Mouse (Mus musculus): Measurements from ENCODE around the gene Esf1.

- no peak for TF ChIP-seq CTCF (IDR thresholded peaks at IDR 0.05; ENCODE audit: borderline replicate concordance, control insufficient read depth, extremely low read depth, insufficient read depth, low read length, poor library complexity)
- TF ChIP-seq POLR2A (IDR thresholded peaks at IDR 0.05; ENCODE audit: control insufficient read depth, extremely low read depth, insufficient read depth, low read length, poor library complexity) = no peak
These were observed 86.1 kb downstream of the Esf1 start for GRCm38 (mm10) chr2:140084245-140084644.
